Mouse (Mus musculus): Measurements from ENCODE around the gene 1110057P08Rik.
"Not testable (repeated sequence)": the region's sequence is repeated elsewhere in the genome, so short reads cannot be mapped to it uniquely, and the experiment has no call there.

1110057P08Rik gene

GRCm38 (mm10) chr16:89174435-89174834 lies at the start of gene 1110057P08Rik:
1110057P08Rik (plus strand) TSS chr16:89174735.
- DNase-seq (ENCODE audit: low spot score), result no peak

GRCm38 (mm10) chr16:89140551-89140950 lies 34.0 kb upstream of the 1110057P08Rik start, which contains the start of gene Gm6358:
Gm6358 (plus strand) TSS chr16:89140851.
- DNase-seq (ENCODE audit: low spot score), result no peak

- DNase-seq (ENCODE audit: low spot score), result no peak
Measured at GRCm38 (mm10) chr16:89150786-89151185, 23.7 kb upstream of the 1110057P08Rik start, which contains the start of gene Gm10061. Gm10061 (plus strand) TSS chr16:89151086.

GRCm38 (mm10) chr16:89157652-89158051 lies 16.9 kb upstream of the 1110057P08Rik start, which contains the start of gene Gm9789:
Gm9789 (plus strand) TSS chr16:89157952.
- no peak for DNase-seq (ENCODE audit: low spot score)

GRCm38 (mm10) chr16:89169190-89169589 lies 5.3 kb upstream of the 1110057P08Rik start, which contains the start of gene Gm7735:
Gm7735 (plus strand) TSS chr16:89169490.
- not testable (repeated sequence) for DNase-seq (ENCODE audit: low spot score)

GRCm38 (mm10) chr16:89188621-89189020 lies 14.1 kb downstream of the 1110057P08Rik start:
- DNase-seq (ENCODE audit: low spot score), result no peak

GRCm38 (mm10) chr16:89205561-89205960 lies 31.0 kb downstream of the 1110057P08Rik start, which contains the start of gene Krtap20-2:
Krtap20-2 (plus strand) TSS chr16:89205861.
- no peak for DNase-seq (ENCODE audit: low spot score)
